Mouse (Mus musculus) heart, adult 2 months (tissue): ENCODE results near the gene Alox15.

ENCODE experiments used
- CTCF ChIP-seq: fragments of 200-600 bp; IDR thresholded peaks from 2 replicates; pipeline ENCODE4 v1.8.1; 2022; ENCODE audit warnings: antibody characterized with exemption, mild to moderate bottlenecking, moderate library complexity
- EP300 ChIP-seq: fragments of 200-500 bp; IDR thresholded peaks from 2 replicates; pipeline ENCODE4 v1.6.1; 2011; ENCODE audit warnings: low read depth, low read length, control low read depth; ENCODE audit not compliant: insufficient read depth
- POLR2A ChIP-seq: fragments of 200-500 bp; IDR thresholded peaks from 2 replicates; pipeline ENCODE4 v1.6.1; 2011; ENCODE audit warnings: mild to moderate bottlenecking, low read depth, low read length, control low read depth; ENCODE audit not compliant: insufficient read depth

- TF ChIP-seq CTCF (peak; percentile 81), EP300 (no peak), POLR2A (no peak)
Measured at GRCm38 (mm10) chr11:70313833-70314232, 38.0 kb downstream of the Alox15 start.
